22 mouse cellular contexts compared by ENCODE assay signal in genomic region chr8:37006962-37007667, GRCm38 (mm10). TPM values are rescaled to one million over a fixed set of nuclear protein-coding genes. Genes with fewer than 3 reads are reported as not detected.
DNase-seq lines count a peak whose midpoint lies in the region; ATAC-seq lines count a peak whose summit lies in the region.
"Had no signal": no experiment of that assay in that cellular context is flagged by ENCODE, and none has a peak within 500 bp of the region (broad histone marks: within the 10 kb centered on the region; RNA-seq: fewer than 3 reads in every experiment).

No protein-coding gene starts in this region.

- H3K9ac ChIP-seq in embryonic facial prominence, embryonic 13.5 days, result no peak overlapping the region
- H3K9ac ChIP-seq in hindbrain, embryonic 16.5 days (ENCODE audit: low read depth, low read length), result no peak overlapping the region
- H3K9ac ChIP-seq: liver, postnatal 0 days; neural tube, embryonic 12.5 days had no signal

- H3K4me1 ChIP-seq in embryonic facial prominence, embryonic 13.5 days, result 0 out of 2 replicates have a peak, but pooled peaks cover 9% of the 10 kb centered on the region
- H3K4me1 ChIP-seq in embryonic facial prominence, embryonic 10.5 days, result no peaks in the 10 kb centered on the region
- no peaks in the 10 kb centered on the region for H3K4me1 ChIP-seq in hindbrain, embryonic 16.5 days (ENCODE audit: control insufficient read depth, insufficient read depth, low read depth, low read length)
- no peaks in the 10 kb centered on the region for H3K4me1 ChIP-seq in hindbrain, embryonic 10.5 days (replicated peaks)
- H3K4me1 ChIP-seq: heart, embryonic 10.5 days; limb, embryonic 10.5 days; neural tube, embryonic 12.5 days had no signal

- 40% methylated on average over 3 of the region's 3 CpGs for WGBS in embryonic facial prominence, embryonic 13.5 days
- WGBS in embryonic facial prominence, embryonic 10.5 days, result 76% methylated on average over 3 of the region's 3 CpGs
- WGBS in hindbrain, embryonic 16.5 days, result 67% methylated on average over 3 of the region's 3 CpGs
- 75% methylated on average over 3 of the region's 3 CpGs for WGBS in hindbrain, embryonic 10.5 days

- ATAC-seq in embryonic facial prominence, embryonic 13.5 days (ENCODE audit: insufficient number of reproducible peaks, insufficient read depth, low FRiP score, low TSS enrichment, low read depth), result peak; percentile 75; the same call in 1 of the 2 replicates
- ATAC-seq in hindbrain, embryonic 16.5 days, result peak; percentile 76
- ATAC-seq: liver, postnatal 0 days had no signal

- H3K4me3 ChIP-seq in embryonic facial prominence, embryonic 13.5 days, result no peak overlapping the region
- H3K4me3 ChIP-seq in embryonic facial prominence, embryonic 10.5 days, result no peak overlapping the region
- no peak overlapping the region for H3K4me3 ChIP-seq in hindbrain, embryonic 16.5 days (ENCODE audit: low read length)
- no peak overlapping the region for H3K4me3 ChIP-seq in hindbrain, embryonic 10.5 days
- H3K4me3 ChIP-seq: heart, embryonic 10.5 days; layer of hippocampus, adult 2 months; limb, embryonic 10.5 days; neural tube, embryonic 12.5 days had no signal

- no peaks in the 10 kb centered on the region for H3K9me3 ChIP-seq in embryonic facial prominence, embryonic 13.5 days
- no peaks in the 10 kb centered on the region for H3K9me3 ChIP-seq in embryonic facial prominence, embryonic 10.5 days
- H3K9me3 ChIP-seq in hindbrain, embryonic 16.5 days (ENCODE audit: control insufficient read depth, low read length), result no peaks in the 10 kb centered on the region
- no peaks in the 10 kb centered on the region for H3K9me3 ChIP-seq in hindbrain, embryonic 10.5 days
- H3K9me3 ChIP-seq: heart, embryonic 10.5 days; limb, embryonic 10.5 days; neural tube, embryonic 12.5 days had no signal

- no peaks in the 10 kb centered on the region for H3K36me3 ChIP-seq in embryonic facial prominence, embryonic 13.5 days
- no peaks in the 10 kb centered on the region for H3K36me3 ChIP-seq in embryonic facial prominence, embryonic 10.5 days (replicated peaks)
- H3K36me3 ChIP-seq in hindbrain, embryonic 16.5 days (ENCODE audit: control insufficient read depth, insufficient read depth, low read length), result no peaks in the 10 kb centered on the region
- H3K36me3 ChIP-seq in hindbrain, embryonic 10.5 days, result no peaks in the 10 kb centered on the region
- H3K36me3 ChIP-seq: heart, embryonic 10.5 days; limb, embryonic 10.5 days; neural tube, embryonic 12.5 days had no signal

- no peaks in the 10 kb centered on the region for H3K27me3 ChIP-seq in embryonic facial prominence, embryonic 13.5 days
- H3K27me3 ChIP-seq in embryonic facial prominence, embryonic 10.5 days (replicated peaks; ENCODE audit: low read depth, poor library complexity, severe bottlenecking), result no peaks in the 10 kb centered on the region
- no peaks in the 10 kb centered on the region for H3K27me3 ChIP-seq in hindbrain, embryonic 16.5 days (replicated peaks; ENCODE audit: control insufficient read depth, insufficient read depth, low read length)
- H3K27me3 ChIP-seq in hindbrain, embryonic 10.5 days (ENCODE audit: insufficient read depth, poor library complexity, severe bottlenecking), result no peaks in the 10 kb centered on the region
- H3K27me3 ChIP-seq: CH12.LX; neural tube, embryonic 12.5 days had no signal

- no peak overlapping the region for H3K4me2 ChIP-seq in embryonic facial prominence, embryonic 13.5 days
- no peak overlapping the region for H3K4me2 ChIP-seq in hindbrain, embryonic 16.5 days (ENCODE audit: low read length)
- H3K4me2 ChIP-seq: neural tube, embryonic 12.5 days had no signal

- no peak overlapping the region for H3K27ac ChIP-seq in embryonic facial prominence, embryonic 13.5 days
- H3K27ac ChIP-seq in embryonic facial prominence, embryonic 10.5 days (replicated peaks), result no peak overlapping the region
- H3K27ac ChIP-seq in hindbrain, embryonic 16.5 days (ENCODE audit: low read depth, low read length), result no peak overlapping the region
- no peak overlapping the region for H3K27ac ChIP-seq in hindbrain, embryonic 10.5 days
- H3K27ac ChIP-seq: heart, embryonic 10.5 days; kidney, postnatal 0 days; layer of hippocampus, adult 2 months; limb, embryonic 10.5 days; neural tube, embryonic 12.5 days; stomach, postnatal 0 days had no signal

- DNase-seq in embryonic facial prominence, embryonic 10.5 days (ENCODE audit: low spot score), result no peak
- DNase-seq in hindbrain, embryonic 10.5 days (ENCODE audit: low spot score), result no peak
- peak; percentile 80 for DNase-seq in NIH3T3 (ENCODE audit: low read depth)
- DNase-seq in gonadal fat pad, adult 2 months (ENCODE audit: low read depth), result peak; percentile 82
- DNase-seq in layer of hippocampus, adult 18-20 months (ENCODE audit: low spot score in 2 of 2), result no peak
- no peak for DNase-seq in adrenal gland, adult 18-20 months (ENCODE audit: low spot score in 2 of 2)
- DNase-seq: cerebellum, adult 9-11 months; gastrocnemius, postnatal 36 days; kidney, adult 18-20 months; liver, postnatal 0 days; lung, postnatal 14 days; right cerebral cortex, adult 18-20 months had no signal

RNA-seq across cellular contexts. Expression of gene AI429214, which starts 13.7 kb away (rescaled TPM):
- polyA plus RNA-seq in embryonic facial prominence, embryonic 13.5 days (2015; fragmentation: Nextera tagmentation; extraction: Ambion mirVana), result 0.30 and 0.34 TPM in 2 replicates
- 0.20 and 0.28 TPM in 2 replicates for polyA plus RNA-seq in embryonic facial prominence, embryonic 10.5 days (2016; fragmentation: Nextera tagmentation; extraction: Ambion mirVana)
- polyA plus RNA-seq in hindbrain, embryonic 16.5 days (2015; fragmentation: Nextera tagmentation; extraction: Ambion mirVana), result 0.10 and 0.26 TPM in 2 replicates
- 0.10 and 0.26 TPM in 2 replicates for polyA plus RNA-seq in hindbrain, embryonic 10.5 days (2016; fragmentation: Nextera tagmentation; extraction: Ambion mirVana)
- polyA plus RNA-seq in gonadal fat pad, adult 2 months (2012; rRNA removed), result 1.6 and 2.1 TPM in 2 replicates
- total RNA-seq in layer of hippocampus, adult 18-20 months (2021), result 1 to 10 TPM; 3.1 to 3.4 TPM
- total RNA-seq in adrenal gland, adult 18-20 months (2021), result 1 to 10 TPM; 2.0 to 2.9 TPM
- total RNA-seq: CH12.LX, MEL had no signal

Comparison
In these comparisons a context has a peak if more than half of its experiments do, and no peak if none do; other contexts are left out.
1. DNase-seq: peak in NIH3T3 (single experiment) and gonadal fat pad, adult 2 months (single experiment); none in embryonic facial prominence, embryonic 10.5 days (single experiment), hindbrain, embryonic 10.5 days (single experiment), layer of hippocampus, adult 18-20 months (0 of 2) and adrenal gland, adult 18-20 months (0 of 2).